Mouse (Mus musculus) liver, embryonic 14.5 days (tissue): ENCODE results near the gene Tnk1. TPM values are rescaled to one million over a fixed set of nuclear protein-coding genes. Genes with fewer than 3 reads are reported as not detected.

ENCODE experiments used
- ATAC-seq: fragments of 200-750 bp; cut with Nextera tagmentation; 2 replicates; pipeline ENCODE4 v1.8.0; 2017; ENCODE audit warnings: moderate number of reproducible peaks, mild to moderate bottlenecking, moderate library complexity; ENCODE audit not compliant: insufficient read depth
- DNase-seq, 3 experiments: peaks; one replicate each; pipeline ENCODE4 v3.0.0-alpha.2; 2012 to 2013; ENCODE audit warnings: low read depth in 3 of 3, low spot score in 3 of 3
- H3K27ac ChIP-seq: fragments of 300-500 bp; sonication (generic); 2 replicates; pipeline ENCODE4 v1.5.1; 2014; ENCODE audit warnings: moderate library complexity, mild to moderate bottlenecking, control low read depth, inconsistent platforms
- H3K27me3 ChIP-seq: fragments of 300-500 bp; sonication (generic); 2 replicates; pipeline ENCODE4 v1.6.1; 2014; ENCODE audit warnings: mild to moderate bottlenecking, low read length, moderate library complexity; ENCODE audit not compliant: control insufficient read depth, insufficient read depth
- H3K36me3 ChIP-seq: fragments of 300-500 bp; sonication (generic); replicated peaks from 2 replicates; pipeline ENCODE4 v1.6.1; 2014; ENCODE audit warnings: low read depth; ENCODE audit not compliant: control insufficient read depth, insufficient read depth
- H3K4me1 ChIP-seq, 2 experiments: fragments of 200-500 bp in 1 of 2; fragments of 300-500 bp in 1 of 2; sonication (generic) in 1 of 2; replicated peaks; 2 replicates each; pipeline ENCODE4 v1.6.1; 2012 to 2014; ENCODE audit warnings: antibody characterized with exemption in 1 of 2, inconsistent platforms in 1 of 2, low read length in 1 of 2; ENCODE audit not compliant: control insufficient read depth in 2 of 2, insufficient read depth in 2 of 2
- H3K4me2 ChIP-seq: fragments of 300-500 bp; sonication (generic); 2 replicates; pipeline ENCODE4 v1.6.1; 2014; ENCODE audit warnings: low read depth, mild to moderate bottlenecking, control low read depth, moderate library complexity
- H3K4me3 ChIP-seq, 2 experiments: fragments of 200-500 bp in 1 of 2; fragments of 300-500 bp in 1 of 2; sonication (generic) in 1 of 2; 2 replicates each; pipeline ENCODE4 v1.5.1; 2012 to 2014; ENCODE audit warnings: low read depth in 2 of 2, low read length in 2 of 2, mild to moderate bottlenecking in 2 of 2, control low read depth in 1 of 2, inconsistent platforms in 1 of 2, moderate library complexity in 1 of 2; ENCODE audit not compliant: insufficient read depth in 1 of 2
- H3K9ac ChIP-seq: fragments of 300-500 bp; sonication (generic); replicated peaks from 2 replicates; pipeline ENCODE4 v1.6.1; 2014; ENCODE audit warnings: mild to moderate bottlenecking, control low read depth, moderate library complexity
- H3K9me3 ChIP-seq: fragments of 300-500 bp; sonication (generic); 2 replicates; pipeline ENCODE4 v1.6.1; 2016; ENCODE audit warnings: low read length, mixed read lengths; ENCODE audit not compliant: control insufficient read depth
- CTCF ChIP-seq: IDR thresholded peaks from 2 replicates; pipeline ENCODE4 v1.5.1; 2016; ENCODE audit warnings: antibody characterized with exemption, low read depth, control low read depth
- EP300 ChIP-seq: IDR thresholded peaks from 2 replicates; pipeline ENCODE4 v1.6.1; 2016; ENCODE audit warnings: antibody characterized with exemption, low read depth
- WGBS: fragments of 180-500 bp; shearing (Covaris S2); extraction: QIAGEN DNeasy Blood & Tissue Kit; methylation state at CpG from one replicate; pipeline ENCODE4 v1.1.7; 2014; ENCODE audit not compliant: insufficient replicate concordance; 5-methylcytosine and 5-hydroxymethylcytosine counted together
- polyA plus RNA-seq, 2 experiments: library from polyadenylated mRNA; depleted of rRNA in 1 of 2; stranded (reverse) in 1 of 2; unstranded in 1 of 2; fragments of >200 nt; fragmentation: Nextera tagmentation in 1 of 2; extraction: Ambion mirVana in 1 of 2; gene quantifications; 2 replicates each; pipeline versions ENCODE4 v1.2.1 to v1.2.3; 2012 to 2014

Tnk1 gene
- polyA plus RNA-seq, 2 experiments: 0.43 to 1.2 TPM

DNA sequence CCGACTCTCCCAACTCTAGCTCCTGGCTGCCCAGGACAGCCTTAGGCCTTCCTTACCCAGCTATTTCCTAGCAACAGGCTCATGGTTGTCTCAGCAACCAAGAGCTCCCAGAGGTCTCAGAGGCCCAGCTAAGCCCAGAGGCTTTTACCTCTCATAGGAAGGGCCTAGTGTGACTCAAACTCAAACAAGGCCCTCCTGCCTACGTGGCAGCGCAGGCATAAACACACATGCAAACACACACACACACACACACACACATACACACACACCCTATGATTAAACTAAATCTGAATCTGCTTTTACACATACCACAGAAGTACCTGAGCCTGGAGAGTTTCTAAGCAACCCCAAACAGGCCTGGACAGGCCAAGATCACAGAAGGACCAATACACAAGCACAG is 19.9 kb upstream of the Tnk1 start:
- no peak for DNase-seq
- peak overlapping the region; percentile 55 for H3K27ac ChIP-seq
- TF ChIP-seq EP300 (no peak), CTCF (no peak)

DNA sequence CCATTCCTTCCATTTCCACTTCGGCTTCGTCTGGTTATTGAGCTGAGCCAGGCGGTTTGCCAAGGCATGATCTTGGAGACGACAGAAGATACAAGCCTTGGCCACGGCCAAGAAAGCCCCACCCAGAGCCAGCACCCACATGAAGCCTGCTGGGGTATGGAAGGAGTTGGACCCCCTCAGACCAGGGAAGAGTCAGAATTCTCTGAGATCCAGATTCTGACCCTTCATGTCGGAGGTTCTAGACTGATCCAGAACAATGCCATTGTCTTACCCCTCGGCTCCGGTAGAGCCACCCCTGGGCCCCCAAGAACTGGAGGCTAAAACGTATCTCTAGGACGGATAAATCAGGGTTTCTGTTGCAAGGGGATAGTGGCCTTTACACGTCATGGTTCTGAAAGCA is 19.3 kb upstream of the Tnk1 start, which contains the start of gene Tmem95:
TSS of gene Tmem95 (minus strand) at position 141 of the 400 bp plus-strand sequence.
- Histone ChIP-seq H3K4me2 (peak within 1 kb of the TSS; percentile 100), H3K27ac (peak within 1 kb of the TSS; percentile 72), H3K9ac (peak within 1 kb of the TSS; percentile 31), H3K4me3 (no peak within 1 kb of the TSS), H3K4me1 (peaks cover 43 to 55% of the 10 kb centered on the region in 2 experiments), H3K9me3 (no peaks in the 10 kb centered on the region), H3K36me3 (no peaks in the 10 kb centered on the region), H3K27me3 (no peaks in the 10 kb centered on the region)
- DNase-seq (no peak), ATAC-seq (no peak)
- 72% methylated on average over 11 of the region's 11 CpGs for WGBS
- TF ChIP-seq EP300: no peak

More for the DNA sequence above, 19.9 kb upstream of the Tnk1 start:
- no peak for ATAC-seq
- H3K9ac ChIP-seq: no peak overlapping the region
- peak overlapping the region; percentile 100; the same call in 1 of the 2 replicates for H3K4me2 ChIP-seq
- H3K4me1 ChIP-seq: peaks cover 43 to 55% of the 10 kb centered on the region in 2 experiments
- 75% methylated on average over 3 of the region's 3 CpGs for WGBS
- no peaks in the 10 kb centered on the region for H3K27me3 ChIP-seq
- H3K36me3 ChIP-seq: no peaks in the 10 kb centered on the region
- no peak overlapping the region for H3K4me3 ChIP-seq
- no peaks in the 10 kb centered on the region for H3K9me3 ChIP-seq

DNA sequence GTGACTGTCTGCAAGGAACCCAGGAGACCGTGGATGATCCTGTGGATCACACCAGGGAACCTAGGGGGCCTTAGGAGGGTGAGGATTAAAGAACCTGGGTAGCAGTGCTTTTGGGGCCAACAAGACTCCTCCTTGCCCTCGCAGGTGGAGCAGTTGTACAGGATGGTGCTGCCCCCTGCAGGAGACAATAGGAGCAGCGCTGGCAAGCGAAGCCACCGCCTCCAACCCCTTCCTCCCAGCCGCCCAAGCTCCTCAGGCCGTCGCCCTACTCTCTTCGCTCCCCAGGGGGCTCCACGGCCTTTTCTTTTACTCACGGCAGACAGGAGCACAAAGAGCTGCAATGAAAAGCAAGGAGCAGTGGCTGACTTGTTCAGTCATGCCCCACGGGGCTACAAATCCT is 18.3 kb upstream of the Tnk1 start:
- H3K36me3 ChIP-seq: no peaks in the 10 kb centered on the region
- no peak overlapping the region for H3K4me3 ChIP-seq
- H3K27ac ChIP-seq: no peak overlapping the region
- H3K4me2 ChIP-seq: peak overlapping the region; percentile 51
- TF ChIP-seq CTCF (peak; percentile 98), EP300 (no peak)
- 3% methylated on average over 12 of the region's 12 CpGs for WGBS
- peak in 2 of 3 experiments; percentile 74 to 79 for DNase-seq
- H3K9ac ChIP-seq: 0 out of 2 replicates have a peak overlapping the region, but pooled peaks have one; percentile 5
- peaks cover 43 to 55% of the 10 kb centered on the region in 2 experiments for H3K4me1 ChIP-seq
- H3K9me3 ChIP-seq: no peaks in the 10 kb centered on the region
- peak; percentile 30; the same call in 1 of the 2 replicates for ATAC-seq
- no peaks in the 10 kb centered on the region for H3K27me3 ChIP-seq

DNA sequence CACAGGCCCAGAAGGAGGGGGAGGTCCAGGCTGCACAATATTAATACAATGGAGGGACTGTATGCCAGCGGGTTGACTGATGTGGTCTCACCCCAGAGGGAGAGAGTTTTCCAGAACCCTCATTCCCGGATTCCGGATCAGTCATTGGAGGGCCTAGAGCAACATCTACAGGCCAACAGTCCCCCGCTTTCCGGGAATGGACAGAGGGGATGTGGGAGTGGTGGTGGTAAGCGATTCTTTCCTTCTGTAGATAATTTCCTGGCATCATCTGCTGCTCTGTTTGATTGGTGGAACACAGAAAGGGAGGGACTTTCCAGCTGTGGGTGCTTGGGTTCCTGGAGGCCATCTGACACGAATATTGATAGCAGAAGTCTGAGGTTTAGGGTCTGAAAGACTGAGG is 17.7 kb upstream of the Tnk1 start:
- no peak for DNase-seq

DNA sequence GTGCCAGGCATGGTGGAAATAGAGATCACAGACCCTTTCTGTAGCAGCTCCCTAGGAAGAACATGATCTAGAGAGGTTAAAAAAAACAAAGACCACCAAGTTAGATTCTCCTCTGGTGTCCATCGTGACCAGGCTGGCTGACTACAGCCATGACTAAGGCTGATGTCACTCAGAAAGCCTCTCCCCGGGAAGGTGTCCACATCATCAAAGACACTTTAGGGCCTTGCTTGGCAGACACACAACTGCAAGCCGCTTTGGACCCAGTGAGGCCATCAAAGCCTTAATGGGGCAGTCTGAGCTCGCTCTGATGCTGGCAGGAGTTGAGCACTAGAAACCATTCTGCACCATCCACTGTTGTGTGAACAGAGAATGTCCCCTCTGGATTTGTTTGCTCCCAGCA is 13.9 kb upstream of the Tnk1 start:
- H3K4me1 ChIP-seq: peaks cover 28 to 32% of the 10 kb centered on the region in 2 experiments
- H3K27ac ChIP-seq: no peak overlapping the region
- no peaks in the 10 kb centered on the region for H3K36me3 ChIP-seq
- DNase-seq (no peak), ATAC-seq (no peak)
- H3K4me2 ChIP-seq: no peak overlapping the region
- no peaks in the 10 kb centered on the region for H3K27me3 ChIP-seq
- H3K9me3 ChIP-seq: no peaks in the 10 kb centered on the region
- no peak overlapping the region for H3K4me3 ChIP-seq
- no peak overlapping the region for H3K9ac ChIP-seq
- no peak for TF ChIP-seq EP300
- no peak for TF ChIP-seq CTCF
- WGBS: 73% methylated on average over 4 of the region's 4 CpGs

More for the DNA sequence above, 17.7 kb upstream of the Tnk1 start:
- no peak overlapping the region for H3K4me2 ChIP-seq
- H3K4me3 ChIP-seq: no peak overlapping the region
- peak overlapping the region; percentile 21 for H3K27ac ChIP-seq
- 34% methylated on average over 7 of the region's 7 CpGs for WGBS
- H3K9ac ChIP-seq: no peak overlapping the region
- no peaks in the 10 kb centered on the region for H3K27me3 ChIP-seq
- TF ChIP-seq CTCF (no peak), EP300 (no peak)
- no peaks in the 10 kb centered on the region for H3K9me3 ChIP-seq
- H3K4me1 ChIP-seq: peaks cover 43 to 51% of the 10 kb centered on the region in 2 experiments
- ATAC-seq: no peak
- H3K36me3 ChIP-seq: no peaks in the 10 kb centered on the region
